Comparison of ENCODE assay signal across 8 mouse cellular contexts in genomic region chr15:79326971-79327961, GRCm38 (mm10). TPM values are rescaled to one million over a fixed set of nuclear protein-coding genes. Genes with fewer than 3 reads are reported as not detected.
DNase-seq lines count a peak whose midpoint lies in the region.

No protein-coding gene starts in this region.

- 12% methylated on average over 20 of the region's 20 CpGs for WGBS in large intestine, adult 2 months
- 20% methylated on average over 20 of the region's 20 CpGs for WGBS in macrophage (ENCODE audit: missing documents)

- peak overlapping the region; percentile 75 for H3K4me3 ChIP-seq in macrophage (ENCODE audit: inconsistent target)

- peak overlapping the region; percentile 78 for H3K27ac ChIP-seq in macrophage

- no peaks in the 10 kb centered on the region for H3K79me2 ChIP-seq in macrophage (ENCODE audit: inconsistent target)

- peak; percentile 42 for DNase-seq in gastrocnemius, adult 18-20 months (ENCODE audit: low spot score)
- DNase-seq in gastrocnemius, postnatal 25 days: no peak
- DNase-seq in R1 (ENCODE audit: low read depth, low spot score): peak; percentile 87
- DNase-seq in embryo, embryonic 10.5 days (ENCODE audit: low spot score): peak; percentile 71
- DNase-seq in heart, postnatal 10 days: peak; percentile 38 to 53
- DNase-seq in large intestine, adult 2 months (ENCODE audit: low read depth, low spot score): peak; percentile 80
- peak; percentile 22 for DNase-seq in right cerebral cortex, postnatal 4 days

- H3K36me3 ChIP-seq in macrophage (ENCODE audit: inconsistent target): no peaks in the 10 kb centered on the region

- intact Hi-C loops in heart, postnatal 10 days (cut with DNase I): no loop called here

RNA-seq across cellular contexts. Expression of gene Pla2g6, which starts 0.9 kb away (rescaled TPM):
- total RNA-seq in gastrocnemius, adult 18-20 months (2021): 10 to 100 TPM; 15.8 to 20.4 TPM
- total RNA-seq in gastrocnemius, postnatal 25 days (2021): 10 to 100 TPM; 15.0 to 16.0 TPM
- total RNA-seq in heart, postnatal 10 days (2021): 10 to 100 TPM in 1 of 2 experiments, 1 to 10 TPM in 1; 9.1 to 11.1 TPM
- 16.5 and 25.9 TPM in 2 replicates for polyA plus RNA-seq in large intestine, adult 2 months (2012; rRNA removed)
- total RNA-seq in macrophage (2018; cell fraction: chromatin; rRNA removed): 10 to 100 TPM in 25 of 26 experiments, 1 to 10 TPM in 1; 5.2 to 39.9 (median 23.9) TPM
- total RNA-seq in macrophage (2018; cell fraction: cytosol; rRNA removed): 1 to 10 TPM; 2.4 to 5.7 (median 5.1) TPM
- 10 to 100 TPM in 19 of 26 experiments, 1 to 10 TPM in 7; 6.0 to 24.3 (median 13.6) TPM for total RNA-seq in macrophage (2018; cell fraction: nucleus; rRNA removed)
- 4.5 to 6.8 TPM (median 5.8 TPM) in 3 replicates for polyA plus RNA-seq in macrophage (2018)

RNA-seq across cellular contexts. Expression of gene Maff, which starts 19.2 kb away (rescaled TPM):
- total RNA-seq in gastrocnemius, adult 18-20 months (2021): 10 to 100 TPM in 1 of 2 experiments, 1 to 10 TPM in 1; 6.6 to 10.1 TPM
- 1 to 10 TPM; 2.7 to 3.8 TPM for total RNA-seq in gastrocnemius, postnatal 25 days (2021)
- 1 to 10 TPM; 4.8 to 6.0 TPM for total RNA-seq in heart, postnatal 10 days (2021)
- polyA plus RNA-seq in large intestine, adult 2 months (2012; rRNA removed): 5.3 and 7.7 TPM in 2 replicates
- total RNA-seq in macrophage (2018; cell fraction: chromatin; rRNA removed): 100 to 1,000 TPM in 6 of 26 experiments, 10 to 100 TPM in 13, 1 to 10 TPM in 6, under 1 TPM in 1; 0.69 to 224 (median 51.8) TPM
- total RNA-seq in macrophage (2018; cell fraction: cytosol; rRNA removed): 100 to 1,000 TPM in 4 of 26 experiments, 10 to 100 TPM in 9, 1 to 10 TPM in 12, under 1 TPM in 1; 0.74 to 189 (median 14.3) TPM
- total RNA-seq in macrophage (2018; cell fraction: nucleus; rRNA removed): 100 to 1,000 TPM in 10 of 26 experiments, 10 to 100 TPM in 10, 1 to 10 TPM in 4, under 1 TPM in 1, not detected in 1; 0.77 to 247 (median 56.4) TPM
- polyA plus RNA-seq in macrophage (2018): 0.80 to 4.1 TPM (median 1.8 TPM) in 3 replicates

RNA-seq across cellular contexts. Expression of gene Baiap2l2, which starts 41.9 kb away (rescaled TPM):
- total RNA-seq in gastrocnemius, adult 18-20 months (2021): 1 to 10 TPM; 2.3 to 4.5 TPM
- total RNA-seq in gastrocnemius, postnatal 25 days (2021): 1 to 10 TPM; 1.6 to 1.9 TPM
- under 1 TPM in 1 of 2 experiments, not detected in 1; 0.62 TPM for total RNA-seq in heart, postnatal 10 days (2021)
- polyA plus RNA-seq in large intestine, adult 2 months (2012; rRNA removed): 223 and 289 TPM in 2 replicates
- not detected for total RNA-seq in macrophage (2018; cell fraction: chromatin; rRNA removed)
- under 1 TPM in 1 of 26 experiments, not detected in 25; 0.14 TPM for total RNA-seq in macrophage (2018; cell fraction: cytosol; rRNA removed)
- total RNA-seq in macrophage (2018; cell fraction: nucleus; rRNA removed): not detected
- not detected in 3 replicates for polyA plus RNA-seq in macrophage (2018)
